Mouse (Mus musculus) ES-Bruce4 (cell line): ENCODE results near the gene Gm28308.

Source experiments
- CTCF ChIP-seq: IDR thresholded peaks from one replicate; pipeline ENCODE4 v1.8.1; 2011; ENCODE audit warnings: low read depth, low read length
- EP300 ChIP-seq: IDR thresholded peaks from 2 replicates; pipeline ENCODE4 v1.6.1; 2011; ENCODE audit warnings: low read depth, low read length; ENCODE audit not compliant: insufficient read depth
- POLR2A ChIP-seq: IDR thresholded peaks from one replicate; pipeline ENCODE4 v1.8.1; 2011; ENCODE audit warnings: low read length; ENCODE audit not compliant: insufficient read depth

DNA sequence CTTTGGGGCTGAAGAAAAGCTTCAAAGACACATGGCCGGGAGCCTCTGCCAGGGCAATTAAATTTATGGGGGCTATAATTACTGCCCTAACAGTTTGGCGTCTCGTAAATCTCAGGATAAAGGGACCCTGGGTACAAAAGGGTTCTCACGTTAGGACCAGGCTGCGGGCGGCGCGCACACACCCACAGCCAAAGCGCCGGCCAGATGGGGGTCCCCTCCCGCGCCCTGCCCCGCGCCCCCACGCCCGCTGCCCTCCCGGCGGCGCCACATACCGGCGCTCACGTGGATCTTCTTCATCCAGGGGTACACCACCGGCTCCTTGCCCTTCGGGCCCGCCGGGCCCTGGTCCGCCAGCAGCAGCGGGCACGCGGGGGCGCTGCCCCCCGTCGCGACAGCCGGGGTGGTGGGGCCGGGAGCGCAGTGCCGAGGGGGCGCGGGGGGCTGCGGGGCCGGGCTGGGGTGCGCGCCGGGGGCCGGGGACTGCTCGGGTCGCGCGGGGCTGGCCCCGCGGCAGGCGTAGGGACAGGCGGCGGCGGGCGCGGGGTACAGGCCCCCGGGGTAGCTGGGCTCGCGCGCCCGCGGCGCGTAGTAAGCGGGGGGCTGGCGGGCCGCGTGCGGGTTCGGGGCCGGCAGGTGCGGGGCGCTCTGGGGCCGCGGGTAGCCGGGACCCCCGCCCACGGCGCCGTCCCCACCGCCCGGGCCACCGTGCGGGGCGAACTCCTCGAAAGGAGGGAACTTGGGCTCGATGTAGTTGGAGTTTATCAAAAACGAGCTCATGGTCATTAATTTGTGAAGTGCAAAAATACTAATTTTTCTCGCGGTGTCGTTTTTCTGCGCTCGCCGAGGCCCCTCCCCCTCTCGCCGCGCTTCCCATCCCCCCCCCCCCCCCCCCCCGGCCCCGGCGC, 22.0 kb downstream of the Gm28308 start, which contains the start of gene Hoxa4:
- no peak for TF ChIP-seq POLR2A
- TF ChIP-seq CTCF = no peak
- TF ChIP-seq EP300 = no peak
